Mouse (Mus musculus) lung, postnatal 0 days (tissue): ENCODE measurements around the gene Slc1a3.

Source experiments
- CTCF ChIP-seq: IDR thresholded peaks from 2 replicates; pipeline ENCODE4 v1.5.1; 2016; ENCODE audit warnings: antibody characterized with exemption, mild to moderate bottlenecking
- EP300 ChIP-seq: IDR thresholded peaks from 2 replicates; pipeline ENCODE4 v1.6.1; 2016; ENCODE audit warnings: antibody characterized with exemption, mild to moderate bottlenecking, control low read depth

GRCm38 (mm10) chr15:8717021-8717571 is 6.5 kb upstream of the Slc1a3 start:
- no peak for TF ChIP-seq EP300
- no peak for TF ChIP-seq CTCF
